Mouse (Mus musculus): ENCODE data around the gene Per2. TPM values are rescaled to one million over a fixed set of nuclear protein-coding genes. Genes with fewer than 3 reads are reported as not detected.

The Per2 gene
- polyA plus RNA-seq, 2 experiments = 2.2 to 3.3 TPM

DNA sequence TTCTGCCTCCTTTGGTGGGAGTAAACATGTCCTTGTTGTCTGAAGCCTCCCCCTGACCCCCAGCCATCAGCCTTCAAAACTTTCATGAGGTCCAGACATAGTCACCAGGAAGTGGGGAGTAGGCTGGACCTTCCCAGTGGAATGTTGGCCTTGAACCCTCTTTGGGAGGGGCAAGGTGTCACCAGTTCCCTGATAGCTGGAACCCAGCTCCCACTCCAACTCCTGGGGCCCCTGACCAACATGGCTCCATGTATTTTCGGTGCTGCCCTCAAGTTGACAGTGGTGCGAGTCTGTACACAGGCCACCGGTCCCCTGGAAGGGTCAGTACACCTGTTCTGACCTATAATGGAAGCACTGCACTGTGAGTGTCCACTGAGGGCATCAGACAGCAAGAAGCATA lies 91.8 kb downstream of the Per2 start:
- Histone ChIP-seq H3K27ac (no peak overlapping the region; the same call in 1 of the 2 replicates), H3K4me1 (replicated peaks; ENCODE audit: control insufficient read depth in 2 of 2, insufficient read depth in 2 of 2, low read length in 1 of 2) (peaks cover 6 to 13% of the 10 kb centered on the region in 2 experiments), H3K27me3 (ENCODE audit: control insufficient read depth, insufficient read depth, low read length) (no peaks in the 10 kb centered on the region), H3K9ac (replicated peaks) (peak overlapping the region; percentile 91), H3K4me3 (ENCODE audit: insufficient read depth in 1 of 2, low read depth in 2 of 2, low read length in 2 of 2) (peak overlapping the region; percentile 83 to 89), H3K36me3 (replicated peaks; ENCODE audit: control insufficient read depth, insufficient read depth, low read depth) (peaks cover 17% of the 10 kb centered on the region), H3K9me3 (ENCODE audit: control insufficient read depth, low read length) (no peaks in the 10 kb centered on the region), H3K4me2 (ENCODE audit: low read depth) (peak overlapping the region; percentile 97)
- no peak for TF ChIP-seq CTCF (IDR thresholded peaks at IDR 0.05; ENCODE audit: low read depth)
- TF ChIP-seq EP300 (IDR thresholded peaks at IDR 0.05; ENCODE audit: low read depth) = no peak
- DNase-seq (ENCODE audit: low read depth in 3 of 3, low spot score in 3 of 3) (no peak), ATAC-seq (ENCODE audit: insufficient read depth) (no peak)
- 89% methylated on average over 3 of the region's 3 CpGs for WGBS (ENCODE audit: insufficient replicate concordance)

DNA sequence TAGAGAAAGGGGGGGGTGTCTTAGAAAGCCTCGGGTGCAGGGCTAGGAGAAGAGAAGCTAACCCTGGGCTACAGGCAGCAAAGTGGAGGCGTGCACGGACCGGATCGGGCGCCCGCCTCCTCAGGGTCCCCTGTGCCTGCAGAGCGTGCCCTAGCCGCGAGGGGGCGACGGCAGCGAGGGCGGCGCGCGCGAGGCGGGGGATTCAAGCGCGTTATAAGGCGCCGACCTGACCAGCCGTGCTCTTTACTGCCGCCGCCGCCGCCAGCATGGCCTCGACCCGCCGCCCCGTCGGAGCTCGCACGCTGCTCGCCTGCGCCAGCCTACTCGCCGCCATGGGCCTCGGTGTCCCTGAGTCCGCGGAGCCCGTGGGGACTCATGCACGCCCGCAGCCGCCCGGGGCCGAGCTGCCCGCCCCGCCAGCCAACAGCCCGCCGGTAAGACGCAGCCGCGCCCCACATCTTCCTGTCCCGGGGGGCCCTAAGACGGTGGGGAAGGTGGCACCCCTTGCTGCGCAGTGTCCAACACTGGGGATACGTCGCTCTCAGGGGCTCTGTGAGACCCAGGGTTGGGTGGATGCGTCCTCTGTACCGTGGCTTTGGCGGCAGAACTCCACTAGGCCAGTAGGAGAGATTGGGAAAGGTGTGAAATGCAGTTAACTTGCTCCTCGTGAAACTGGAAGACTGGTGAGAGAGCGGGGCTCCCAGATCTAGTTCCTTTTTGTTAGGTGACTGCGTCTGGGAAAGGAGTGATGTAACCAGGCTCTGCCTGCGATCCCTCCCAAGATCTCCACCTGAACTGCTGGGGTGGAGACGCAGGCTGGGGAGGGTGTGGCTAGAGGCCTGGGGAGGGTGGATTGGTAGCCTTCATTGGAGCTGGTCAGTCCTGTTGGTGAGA lies 92.7 kb downstream of the Per2 start, which contains the start of gene Erfe:
Erfe (plus strand) TSS at position 216 of the 894 bp plus-strand sequence.
- ATAC-seq (ENCODE audit: insufficient read depth) = peak; percentile 84
- WGBS (ENCODE audit: insufficient replicate concordance) = under 1% methylated on average over 68 of the region's 68 CpGs
- TF ChIP-seq EP300 (IDR thresholded peaks at IDR 0.05; ENCODE audit: low read depth) (no peak), CTCF (IDR thresholded peaks at IDR 0.05; ENCODE audit: low read depth) (peak; percentile 87)
- Histone ChIP-seq H3K4me2 (ENCODE audit: low read depth) (peak within 1 kb of the TSS; percentile 97), H3K9ac (replicated peaks) (peak within 1 kb of the TSS; percentile 91), H3K9me3 (ENCODE audit: control insufficient read depth, low read length) (no peaks in the 10 kb centered on the region), H3K4me3 (ENCODE audit: insufficient read depth in 1 of 2, low read depth in 2 of 2, low read length in 2 of 2) (peak within 1 kb of the TSS; percentile 83 to 89), H3K27ac (peak within 1 kb of the TSS; percentile 34), H3K4me1 (replicated peaks; ENCODE audit: control insufficient read depth in 2 of 2, insufficient read depth in 2 of 2, low read length in 1 of 2) (peaks cover 6 to 13% of the 10 kb centered on the region in 2 experiments), H3K27me3 (ENCODE audit: control insufficient read depth, insufficient read depth, low read length) (no peaks in the 10 kb centered on the region), H3K36me3 (replicated peaks; ENCODE audit: control insufficient read depth, insufficient read depth, low read depth) (peaks cover 9% of the 10 kb centered on the region)
- DNase-seq (ENCODE audit: low read depth in 3 of 3, low spot score in 3 of 3) = peak; percentile 61 to 76 (median 64)

Other genes with a start within 250 kb of the Per2 start
- 31.0 and 41.1 TPM in 2 replicates for gene Ube2f, start 209.0 kb downstream of the Per2 start, polyA plus RNA-seq (2012; rRNA removed)
- 58.3 and 61.1 TPM in 2 replicates for gene Ube2f, start 209.0 kb downstream of the Per2 start, polyA plus RNA-seq (2014; fragmentation: Nextera tagmentation; extraction: Ambion mirVana)
- 20.7 and 21.0 TPM in 2 replicates for gene Scly, start 161.0 kb downstream of the Per2 start, polyA plus RNA-seq (2012; rRNA removed)
- gene Scly, start 161.0 kb downstream of the Per2 start, polyA plus RNA-seq (2014; fragmentation: Nextera tagmentation; extraction: Ambion mirVana) = 21.0 and 22.6 TPM in 2 replicates
- 0.01 and 0.03 TPM in 2 replicates for gene Espnl, start 137.2 kb downstream of the Per2 start, polyA plus RNA-seq (2012; rRNA removed)
- 0.01 TPM in 1 of 2 replicates, not detected in the other for gene Espnl, start 137.2 kb downstream of the Per2 start, polyA plus RNA-seq (2014; fragmentation: Nextera tagmentation; extraction: Ambion mirVana)
- gene Klhl30, start 108.3 kb downstream of the Per2 start, polyA plus RNA-seq (2012; rRNA removed) = 0.01 and 0.02 TPM in 2 replicates
- gene Klhl30, start 108.3 kb downstream of the Per2 start, polyA plus RNA-seq (2014; fragmentation: Nextera tagmentation; extraction: Ambion mirVana) = not detected in 2 replicates
- gene Erfe, start 92.9 kb downstream of the Per2 start, polyA plus RNA-seq (2012; rRNA removed) = 2.2 and 2.7 TPM in 2 replicates
- gene Erfe, start 92.9 kb downstream of the Per2 start, polyA plus RNA-seq (2014; fragmentation: Nextera tagmentation; extraction: Ambion mirVana) = 2.3 and 2.4 TPM in 2 replicates
- 30.9 and 46.0 TPM in 2 replicates for gene Ilkap, start 60.5 kb downstream of the Per2 start, polyA plus RNA-seq (2012; rRNA removed)
- 62.1 and 65.8 TPM in 2 replicates for gene Ilkap, start 60.5 kb downstream of the Per2 start, polyA plus RNA-seq (2014; fragmentation: Nextera tagmentation; extraction: Ambion mirVana)
- gene Hes6, start 45.3 kb downstream of the Per2 start, polyA plus RNA-seq (2012; rRNA removed) = 11.2 and 12.9 TPM in 2 replicates
- 14.5 and 15.1 TPM in 2 replicates for gene Hes6, start 45.3 kb downstream of the Per2 start, polyA plus RNA-seq (2014; fragmentation: Nextera tagmentation; extraction: Ambion mirVana)
- gene Traf3ip1, start 35.3 kb upstream of the Per2 start, polyA plus RNA-seq (2012; rRNA removed) = 2.4 and 4.1 TPM in 2 replicates
- gene Traf3ip1, start 35.3 kb upstream of the Per2 start, polyA plus RNA-seq (2014; fragmentation: Nextera tagmentation; extraction: Ambion mirVana) = 1.3 TPM in 2 replicates
- 9.4 and 10.4 TPM in 2 replicates for gene Asb1, start 81.2 kb upstream of the Per2 start, polyA plus RNA-seq (2012; rRNA removed)
- gene Asb1, start 81.2 kb upstream of the Per2 start, polyA plus RNA-seq (2014; fragmentation: Nextera tagmentation; extraction: Ambion mirVana) = 12.6 and 15.8 TPM in 2 replicates

Measured in liver, embryonic 14.5 days (tissue).